Mouse (Mus musculus): ENCODE measurements around the gene Gm21693.
"Not testable (repeated sequence)": the region's sequence is repeated elsewhere in the genome, so short reads cannot be mapped to it uniquely, and the experiment has no call there.

The Gm21693 gene
- long read RNA-seq, experiment 1: 0 reads
- long read RNA-seq, experiment 2: 0 reads

- intact Hi-C loops (cut with DNase I): not testable (repeated sequence)
Observed at GRCm38 (mm10) chrY:3345229-3345628, at the start of gene Gm21693. TSS of gene Gm21693 (minus strand) at chrY:3345329.

DNA sequence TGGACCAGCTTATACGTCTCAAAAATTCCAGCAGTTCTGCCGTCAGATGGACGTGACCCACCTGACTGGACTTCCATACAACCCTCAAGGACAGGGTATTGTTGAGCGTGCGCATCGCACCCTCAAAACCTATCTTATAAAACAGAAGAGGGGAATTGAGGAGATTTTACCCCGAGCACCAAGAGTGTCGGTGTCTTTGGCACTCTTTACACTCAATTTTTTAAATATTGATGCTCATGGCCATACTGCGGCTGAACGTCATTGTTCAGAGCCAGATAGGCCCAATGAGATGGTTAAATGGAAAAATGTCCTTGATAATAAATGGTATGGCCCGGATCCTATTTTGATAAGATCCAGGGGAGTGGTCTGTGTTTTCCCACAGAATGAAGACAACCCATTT is 4.5 kb downstream of the Gm21693 start:
- intact Hi-C loops (cut with DNase I): not testable (repeated sequence)

- intact Hi-C loops (cut with DNase I): not testable (repeated sequence)
Observed at GRCm38 (mm10) chrY:3306349-3306748, 38.8 kb downstream of the Gm21693 start, which contains the start of gene Gm21677. TSS of gene Gm21677 (minus strand) at chrY:3306449.
